Mouse (Mus musculus): Measurements from ENCODE around the gene Crisp4. TPM values are rescaled to one million over a fixed set of nuclear protein-coding genes. Genes with fewer than 3 reads are reported as not detected.

The Crisp4 gene
- polyA plus RNA-seq (2012; rRNA removed; ENCODE audit: low replicate concordance): not detected in 2 replicates

GRCm38 (mm10) chr1:18145802-18146201 lies at the start of gene Crisp4:
Crisp4 (minus strand) TSS chr1:18145902.

Other genes starting within 250 kb of the Crisp4 start
- not detected in 2 replicates for gene Defb18, start 91.5 kb upstream of the Crisp4 start, polyA plus RNA-seq (2012; rRNA removed; ENCODE audit: low replicate concordance)
- not detected in 2 replicates for gene Defb41, start 119.2 kb upstream of the Crisp4 start, polyA plus RNA-seq (2012; rRNA removed; ENCODE audit: low replicate concordance)